Mouse (Mus musculus) myocyte (in vitro differentiated cells): ENCODE data around the gene Mical2.

Source experiments
- CEBPB ChIP-seq: IDR thresholded peaks from 2 replicates; pipeline ENCODE4 v1.6.1; 2011; ENCODE audit warnings: mild to moderate bottlenecking, moderate library complexity; ENCODE audit not compliant: poor library complexity, insufficient read depth, severe bottlenecking
- E2F4 ChIP-seq: IDR thresholded peaks from one replicate; pipeline ENCODE4 v1.6.1; 2011; ENCODE audit warnings: mild to moderate bottlenecking, control low read depth, moderate library complexity; ENCODE audit not compliant: insufficient read depth
- MAX ChIP-seq: IDR thresholded peaks from one replicate; pipeline ENCODE4 v1.6.1; 2011; ENCODE audit warnings: low read depth, mild to moderate bottlenecking, control low read depth
- MYOD1 ChIP-seq, 3 experiments: IDR thresholded peaks; one replicate each; pipeline ENCODE4 v1.6.1; 2011; ENCODE audit warnings: control low read depth in 2 of 3, low read depth in 2 of 3, mild to moderate bottlenecking in 2 of 3, moderate library complexity in 1 of 3; ENCODE audit not compliant: insufficient read length in 2 of 3, control insufficient read depth in 1 of 3
- POLR2A ChIP-seq: IDR thresholded peaks from one replicate; pipeline ENCODE4 v1.6.1; 2011; ENCODE audit warnings: low read depth, mild to moderate bottlenecking, control low read depth, moderate library complexity; ENCODE audit not compliant: insufficient read length
- POLR2AphosphoS2 ChIP-seq: IDR thresholded peaks from one replicate; pipeline ENCODE4 v1.6.1; 2011; ENCODE audit warnings: low read depth, control low read depth; ENCODE audit not compliant: insufficient read length
- REST ChIP-seq: IDR thresholded peaks from one replicate; pipeline ENCODE4 v1.6.1; 2011; ENCODE audit warnings: mild to moderate bottlenecking, control low read depth, moderate library complexity; ENCODE audit not compliant: insufficient read depth, insufficient read length
- TCF12 ChIP-seq: IDR thresholded peaks from one replicate; pipeline ENCODE4 v1.6.1; 2011; ENCODE audit warnings: mild to moderate bottlenecking, control low read depth; ENCODE audit not compliant: poor library complexity, insufficient read depth, severe bottlenecking
- USF1 ChIP-seq: IDR thresholded peaks from one replicate; pipeline ENCODE4 v1.6.1; 2011; ENCODE audit warnings: low read depth, mild to moderate bottlenecking, control low read depth, moderate library complexity

DNA sequence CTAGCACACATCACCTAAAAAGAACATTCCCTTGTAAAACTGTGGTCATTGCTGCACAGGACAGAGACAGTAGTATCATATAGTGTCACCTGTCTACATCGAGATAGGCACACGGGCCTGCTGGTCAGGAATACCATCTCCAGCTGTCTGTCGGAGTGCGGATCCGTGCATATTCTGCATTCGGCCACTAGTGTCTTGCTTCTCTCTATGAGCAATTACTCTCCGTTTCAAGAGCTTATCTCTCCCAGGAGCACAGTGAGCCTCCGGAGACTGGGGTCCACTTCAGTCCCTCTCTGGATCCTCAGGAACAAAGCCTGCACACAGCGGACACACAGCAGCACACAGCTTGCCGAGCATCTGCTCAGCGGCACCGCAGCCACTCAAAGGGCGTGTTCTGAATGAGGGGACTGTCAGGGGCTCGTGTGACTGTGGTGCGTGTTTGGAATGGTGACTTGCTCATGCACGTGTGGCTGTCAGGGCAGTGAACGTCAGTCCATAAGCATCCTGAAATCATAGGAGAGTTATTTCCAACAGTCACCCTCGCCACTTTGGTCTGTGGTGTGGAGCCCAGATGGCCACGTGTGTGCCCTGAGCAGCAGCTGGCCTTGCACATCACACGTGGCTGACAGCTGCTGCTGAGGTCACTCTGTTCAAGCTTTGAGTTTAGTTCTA is 3.3 kb downstream of the Mical2 start:
- TF ChIP-seq MYOD1 (IDR thresholded peaks at IDR 0.05; ENCODE audit: control insufficient read depth in 1 of 3, insufficient read length in 2 of 3, low read depth in 2 of 3) (peak; percentile 98 to 100 (median 100)), TCF12 (peak; percentile 97), POLR2AphosphoS2 (no peak), MAX (peak; percentile 82), POLR2A (no peak), REST (no peak), CEBPB (no peak), USF1 (peak; percentile 83), E2F4 (no peak)
